Mouse (Mus musculus) limb, embryonic 12.5 days (tissue): ENCODE measurements around the gene Nup210. TPM values are rescaled to one million over a fixed set of nuclear protein-coding genes. Genes with fewer than 3 reads are reported as not detected.

Experiments
- ATAC-seq: fragments of 200-750 bp; cut with Nextera tagmentation; 2 replicates; pipeline ENCODE4 v1.8.0; 2017; ENCODE audit warnings: low read depth, moderate TSS enrichment; ENCODE audit not compliant: insufficient number of reproducible peaks, insufficient read depth, low FRiP score, low TSS enrichment
- H3K27ac ChIP-seq: fragments of 300-500 bp; sonication (generic); 2 replicates; pipeline ENCODE4 v1.5.1; 2016; ENCODE audit warnings: mild to moderate bottlenecking, moderate library complexity
- H3K27me3 ChIP-seq: fragments of 300-500 bp; sonication (generic); 2 replicates; pipeline ENCODE4 v1.6.1; 2016; ENCODE audit warnings: mild to moderate bottlenecking, moderate library complexity
- H3K36me3 ChIP-seq: fragments of 300-500 bp; sonication (generic); 2 replicates; pipeline ENCODE4 v1.6.1; 2016; ENCODE audit warnings: mild to moderate bottlenecking, moderate library complexity
- H3K4me1 ChIP-seq: fragments of 300-500 bp; sonication (generic); replicated peaks from 2 replicates; pipeline ENCODE4 v1.6.1; 2016
- H3K4me2 ChIP-seq: fragments of 300-500 bp; sonication (generic); 2 replicates; pipeline ENCODE4 v1.6.1; 2016; ENCODE audit warnings: mild to moderate bottlenecking, moderate library complexity
- H3K4me3 ChIP-seq: fragments of 300-500 bp; sonication (generic); replicated peaks from 2 replicates; pipeline ENCODE4 v1.5.1; 2016; ENCODE audit warnings: mild to moderate bottlenecking
- H3K9ac ChIP-seq: fragments of 300-500 bp; sonication (generic); replicated peaks from 2 replicates; pipeline ENCODE4 v1.6.1; 2016; ENCODE audit warnings: mild to moderate bottlenecking, moderate library complexity
- H3K9me3 ChIP-seq: fragments of 300-500 bp; sonication (generic); 2 replicates; pipeline ENCODE4 v1.6.1; 2016; ENCODE audit warnings: mild to moderate bottlenecking, moderate library complexity
- WGBS: fragments of 180-500 bp; shearing (Covaris S2); methylation state at CpG from one replicate; pipeline ENCODE4 v1.1.7; 2016; 5-methylcytosine and 5-hydroxymethylcytosine counted together
- polyA plus RNA-seq: library from polyadenylated mRNA; unstranded; fragments of >200 nt; fragmentation: Nextera tagmentation; extraction: Ambion mirVana; gene quantifications from 2 replicates; pipeline ENCODE4 v1.2.1, GENCODE M21; 2016

Nup210 gene
- polyA plus RNA-seq, 1 experiment from 2014 or later: 5.4 TPM

DNA sequence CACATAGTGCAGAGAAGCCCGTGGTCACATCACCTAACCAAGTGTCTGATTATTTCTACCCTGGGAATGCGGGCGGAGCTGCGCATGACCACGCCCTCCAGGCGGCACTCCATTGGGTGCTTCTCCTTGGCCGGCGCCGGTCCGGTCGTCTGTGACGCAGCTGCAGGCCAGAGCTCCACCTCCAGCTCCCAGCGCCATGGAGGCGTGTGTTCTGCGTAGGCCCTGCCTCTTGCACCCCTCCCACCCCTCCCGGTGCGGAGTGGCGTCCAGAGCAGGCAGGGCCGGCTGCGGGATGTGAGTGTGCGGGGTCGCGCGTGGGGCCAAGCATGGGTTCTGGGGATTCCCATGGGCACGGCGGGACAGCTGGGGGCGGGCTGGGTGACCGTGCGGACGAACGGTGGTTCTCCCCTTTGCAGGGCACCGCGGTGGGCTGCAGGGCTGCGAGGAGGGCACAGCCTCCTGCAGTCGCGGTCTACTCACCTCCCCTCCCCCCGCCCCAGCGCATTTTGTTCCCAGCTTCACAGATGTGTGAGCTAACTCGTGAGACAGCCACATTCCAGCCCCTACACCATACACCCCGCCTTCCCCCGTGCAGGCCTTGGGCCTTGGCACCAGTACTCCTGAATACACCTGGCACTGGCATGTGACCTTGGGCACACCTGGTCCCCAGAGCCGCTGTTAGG, 40.1 kb upstream of the Nup210 start, which contains the start of gene Hdac11:
Gene Hdac11 (plus strand): TSS at position 112 of the 683 bp plus-strand sequence.
- peak within 1 kb of the TSS; percentile 93 for H3K27ac ChIP-seq
- peak within 1 kb of the TSS; percentile 77 for H3K4me2 ChIP-seq
- H3K4me3 ChIP-seq: peak within 1 kb of the TSS; percentile 65
- ATAC-seq: peak; percentile 93
- H3K36me3 ChIP-seq: peaks cover 8% of the 10 kb centered on the region; the same call in 1 of the 2 replicates
- under 1% methylated on average over 42 of the region's 42 CpGs for WGBS
- no peaks in the 10 kb centered on the region for H3K9me3 ChIP-seq
- no peaks in the 10 kb centered on the region for H3K27me3 ChIP-seq
- peak within 1 kb of the TSS; percentile 71 for H3K9ac ChIP-seq
- peaks cover 64% of the 10 kb centered on the region for H3K4me1 ChIP-seq

DNA sequence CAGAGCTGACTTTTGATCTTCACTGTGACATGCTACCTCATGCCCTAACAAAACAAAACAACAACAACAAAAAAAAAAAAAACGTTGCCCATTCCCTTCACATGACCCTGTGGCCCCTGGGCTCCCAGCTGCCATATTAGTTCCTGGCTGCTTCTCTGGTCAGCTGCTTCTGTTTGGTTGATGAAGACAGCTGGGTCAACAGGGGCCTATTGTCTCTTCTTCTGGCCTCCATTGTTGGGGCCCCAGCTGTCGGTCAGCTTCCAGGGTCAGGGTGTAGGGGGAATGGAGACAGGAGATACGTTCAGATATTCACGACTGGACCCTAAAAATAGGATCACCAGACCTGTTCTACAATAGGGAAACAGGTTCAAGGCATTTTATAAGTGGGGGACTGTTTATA, 39.4 kb upstream of the Nup210 start:
- peak overlapping the region; percentile 93; the same call in 1 of the 2 replicates for H3K27ac ChIP-seq
- peak overlapping the region; percentile 77 for H3K4me2 ChIP-seq
- WGBS: 28% methylated on average over 4 of the region's 4 CpGs
- H3K9ac ChIP-seq: no peak overlapping the region
- peaks cover 8% of the 10 kb centered on the region; the same call in 1 of the 2 replicates for H3K36me3 ChIP-seq
- peak overlapping the region; percentile 65 for H3K4me3 ChIP-seq
- peaks cover 62% of the 10 kb centered on the region for H3K4me1 ChIP-seq
- no peaks in the 10 kb centered on the region for H3K27me3 ChIP-seq
- H3K9me3 ChIP-seq: no peaks in the 10 kb centered on the region
- ATAC-seq: no peak

DNA sequence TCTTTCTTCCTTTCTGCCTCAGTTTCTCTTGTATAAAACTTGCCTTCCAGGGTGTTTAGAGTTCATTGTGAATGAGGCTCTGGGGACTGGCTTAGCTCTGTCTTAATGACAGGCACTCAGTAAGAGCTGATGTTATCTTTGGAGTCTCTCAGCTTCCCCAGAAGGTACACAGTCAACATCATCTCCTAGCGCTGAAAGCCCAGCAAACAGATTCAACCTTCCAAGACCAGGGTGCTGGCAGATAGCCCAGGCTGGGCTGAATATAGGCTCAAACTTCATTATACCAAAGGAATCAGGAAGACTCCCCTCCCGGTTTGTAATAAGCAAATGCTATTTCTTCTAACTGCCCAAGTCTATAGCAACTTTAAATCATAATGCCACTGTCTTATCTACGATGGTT, 38.7 kb upstream of the Nup210 start:
- peaks cover 54% of the 10 kb centered on the region for H3K4me1 ChIP-seq
- 77% methylated on average over 3 of the region's 3 CpGs for WGBS
- H3K27ac ChIP-seq: no peak overlapping the region

DNA sequence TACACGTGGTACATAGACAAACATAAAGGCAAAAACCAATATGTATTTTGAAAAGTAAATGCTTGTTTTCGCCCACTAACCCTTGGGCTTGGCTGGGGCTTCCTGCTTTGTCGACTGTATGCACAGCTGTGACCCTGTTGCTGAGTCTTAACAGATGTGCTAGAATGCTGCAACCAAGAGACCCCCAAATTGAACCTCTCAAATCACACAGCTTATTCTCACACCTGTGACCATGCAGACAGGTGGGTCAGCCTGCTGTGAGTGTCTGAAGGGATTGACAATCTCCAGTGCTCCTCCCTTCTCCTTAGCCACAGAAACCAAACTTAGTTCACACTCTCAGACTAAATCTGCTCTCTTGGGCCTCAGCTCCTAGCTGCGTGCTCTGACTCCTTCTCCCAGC, 38.1 kb upstream of the Nup210 start:
- Histone ChIP-seq H3K9ac (no peak overlapping the region), H3K4me1 (peaks cover 48% of the 10 kb centered on the region)

More for the DNA sequence above, 38.7 kb upstream of the Nup210 start:
- no peak overlapping the region for H3K4me2 ChIP-seq
- H3K9ac ChIP-seq: no peak overlapping the region
- H3K27me3 ChIP-seq: no peaks in the 10 kb centered on the region
- H3K36me3 ChIP-seq: peaks cover 8% of the 10 kb centered on the region; the same call in 1 of the 2 replicates
- H3K4me3 ChIP-seq: no peak overlapping the region
- ATAC-seq: no peak
- H3K9me3 ChIP-seq: 0 out of 2 replicates have a peak, but pooled peaks cover 3% of the 10 kb centered on the region

DNA sequence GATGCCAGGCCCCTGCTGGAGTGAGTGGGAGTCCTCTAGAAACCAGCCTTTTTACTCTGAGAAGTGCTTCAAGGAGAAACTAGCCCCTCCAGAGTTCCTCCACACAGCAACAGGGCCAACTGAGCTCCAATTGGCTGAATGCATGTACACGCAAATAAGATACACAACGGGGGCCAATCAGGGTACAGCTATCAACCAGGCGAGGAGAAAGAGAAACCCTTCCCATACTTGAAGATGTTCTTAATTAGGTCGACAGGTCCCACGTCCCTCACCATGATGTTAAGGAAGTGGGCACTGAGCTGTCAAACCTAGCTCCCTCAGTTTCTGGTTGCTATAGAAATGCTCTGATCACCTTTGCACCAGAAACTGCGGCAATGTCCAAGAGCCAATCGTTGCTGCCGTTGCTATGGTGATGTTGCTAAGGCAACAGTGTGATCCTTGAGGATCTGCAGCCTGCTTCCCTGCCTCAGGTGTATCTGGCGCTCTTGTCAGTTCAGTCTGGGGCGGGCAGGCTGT, 37.0 kb upstream of the Nup210 start:
- Histone ChIP-seq H3K4me3 (peak overlapping the region; percentile 32), H3K4me2 (peak overlapping the region; percentile 54), H3K4me1 (peaks cover 38% of the 10 kb centered on the region), H3K27ac (peak overlapping the region; percentile 64), H3K36me3 (peaks cover under 1% of the 10 kb centered on the region; the same call in 1 of the 2 replicates), H3K9me3 (0 out of 2 replicates have a peak, but pooled peaks cover 3% of the 10 kb centered on the region), H3K27me3 (no peaks in the 10 kb centered on the region), H3K9ac (no peak overlapping the region)
- peak; percentile 14; the same call in 1 of the 2 replicates for ATAC-seq
- WGBS: 4% methylated on average over 10 of the region's 10 CpGs

More for the DNA sequence above, 38.1 kb upstream of the Nup210 start:
- Histone ChIP-seq H3K4me2 (no peak overlapping the region), H3K27me3 (no peaks in the 10 kb centered on the region), H3K4me3 (no peak overlapping the region), H3K36me3 (peaks cover 8% of the 10 kb centered on the region; the same call in 1 of the 2 replicates), H3K9me3 (0 out of 2 replicates have a peak, but pooled peaks cover 3% of the 10 kb centered on the region), H3K27ac (no peak overlapping the region)
- ATAC-seq: no peak
- WGBS: 50% methylated on average over 4 of the region's 4 CpGs

DNA sequence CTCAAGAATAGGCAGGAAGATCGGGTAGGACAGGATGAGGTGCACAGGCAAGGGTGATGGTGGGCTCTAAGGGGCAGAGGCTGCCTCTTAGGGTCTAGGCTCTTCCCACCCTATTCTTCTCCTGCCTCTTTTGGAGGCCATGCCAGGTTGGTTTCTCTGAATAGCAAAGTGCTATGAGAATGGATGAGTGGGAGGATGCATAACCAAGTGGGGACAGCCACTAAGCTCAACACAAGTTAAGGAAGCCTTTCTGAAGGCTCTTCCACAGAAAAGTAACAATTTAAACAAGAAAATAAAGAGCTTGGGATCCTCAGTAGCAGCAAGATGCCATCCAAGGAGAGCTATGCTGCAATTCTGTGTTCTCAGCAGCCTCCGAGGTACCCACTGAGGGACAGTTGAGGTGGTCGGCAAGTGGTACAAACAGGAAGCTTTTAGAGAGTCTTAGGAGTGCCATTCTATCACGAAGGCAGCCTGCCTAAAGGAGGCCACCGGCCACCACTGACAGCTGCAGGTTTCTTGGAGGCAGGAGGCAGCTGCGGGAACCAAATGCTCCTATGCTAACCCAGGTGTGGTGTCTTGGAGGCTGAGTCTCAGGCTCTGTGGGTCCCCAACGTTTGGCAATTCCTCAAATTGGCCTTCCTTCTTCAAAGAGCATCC, 36.4 kb upstream of the Nup210 start:
- Histone ChIP-seq H3K9me3 (0 out of 2 replicates have a peak, but pooled peaks cover 3% of the 10 kb centered on the region), H3K36me3 (no peaks in the 10 kb centered on the region), H3K4me1 (peaks cover 32% of the 10 kb centered on the region), H3K4me2 (peak overlapping the region; percentile 54), H3K27me3 (no peaks in the 10 kb centered on the region), H3K4me3 (0 out of 2 replicates have a peak overlapping the region, but pooled peaks have one; percentile 32), H3K9ac (no peak overlapping the region), H3K27ac (peak overlapping the region; percentile 64)
- no peak for ATAC-seq
- 34% methylated on average over 7 of the region's 7 CpGs for WGBS

DNA sequence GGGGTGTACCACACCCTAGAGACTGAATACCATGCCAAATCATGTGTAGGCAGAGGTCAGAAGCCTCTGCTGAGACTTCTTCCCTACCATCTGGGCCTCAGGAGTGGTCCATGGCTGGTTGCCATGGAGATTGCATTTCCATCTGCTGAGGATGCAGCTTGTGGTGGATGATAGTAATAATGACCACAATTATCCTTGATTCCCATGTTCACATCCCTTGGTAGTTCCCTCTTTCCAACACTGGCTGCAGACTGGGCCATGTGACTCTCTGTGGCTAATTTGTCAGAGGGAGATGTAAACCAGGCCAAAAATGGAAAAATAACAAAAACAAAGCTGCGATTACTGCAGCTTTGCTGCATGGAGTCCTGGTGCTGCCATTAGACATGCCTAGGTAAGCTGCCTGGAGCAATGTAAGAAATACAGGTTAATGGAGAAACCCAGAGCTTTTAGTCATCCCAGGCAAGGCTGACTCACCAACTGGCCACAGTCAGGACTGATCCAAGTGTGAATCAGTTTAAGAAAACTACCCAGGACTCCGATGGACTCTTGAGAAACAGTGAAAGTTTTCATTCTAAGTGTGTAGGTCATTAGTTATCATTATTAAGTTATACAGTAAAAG, 30.6 kb upstream of the Nup210 start:
- ATAC-seq: no peak
- Histone ChIP-seq H3K4me1 (peaks cover 12% of the 10 kb centered on the region), H3K27ac (no peak overlapping the region), H3K9me3 (0 out of 2 replicates have a peak, but pooled peaks cover 3% of the 10 kb centered on the region), H3K27me3 (no peaks in the 10 kb centered on the region), H3K4me3 (no peak overlapping the region), H3K4me2 (no peak overlapping the region), H3K36me3 (no peaks in the 10 kb centered on the region), H3K9ac (no peak overlapping the region)
- 89% methylated on average over 2 of the region's 2 CpGs for WGBS

DNA sequence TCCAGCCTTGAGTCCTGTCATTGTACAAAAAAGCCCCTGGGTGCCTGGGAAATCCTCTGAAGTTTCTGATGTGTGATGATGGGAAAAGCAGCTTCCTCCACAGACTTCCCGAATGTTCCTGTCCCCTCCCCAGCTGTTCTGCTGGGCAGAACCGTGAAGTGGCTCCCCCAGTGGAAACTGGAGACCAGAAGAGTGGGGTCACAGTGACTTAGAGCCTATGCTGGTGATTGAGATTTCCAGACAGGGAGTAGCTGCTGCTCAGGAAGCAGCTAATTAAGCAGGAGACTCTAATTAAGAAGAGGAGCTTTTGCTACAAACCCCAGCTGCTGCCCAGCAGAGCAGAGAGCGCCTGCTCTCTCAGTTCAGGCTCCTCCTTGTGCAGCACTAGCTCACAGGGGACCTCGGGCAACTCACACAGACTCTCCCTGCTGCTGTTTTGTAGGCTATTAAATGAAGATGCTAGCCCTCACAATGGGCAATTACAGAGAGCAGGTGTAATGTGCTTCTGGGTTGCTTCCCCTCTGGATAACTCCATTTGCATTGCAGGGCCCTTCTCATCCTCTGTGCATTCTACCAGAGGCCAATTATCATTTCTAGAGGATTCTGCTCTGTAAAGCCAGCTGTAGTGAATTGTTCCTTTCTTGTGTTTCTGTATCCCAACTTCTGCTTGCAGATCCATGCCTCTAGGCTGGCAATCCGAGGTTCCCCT, 30.0 kb upstream of the Nup210 start:
- Histone ChIP-seq H3K36me3 (no peaks in the 10 kb centered on the region), H3K4me2 (no peak overlapping the region), H3K27ac (0 out of 2 replicates have a peak overlapping the region, but pooled peaks have one; percentile 4), H3K4me1 (peaks cover 12% of the 10 kb centered on the region), H3K9ac (0 out of 2 replicates have a peak overlapping the region, but pooled peaks have one; percentile 4), H3K4me3 (no peak overlapping the region), H3K27me3 (no peaks in the 10 kb centered on the region), H3K9me3 (0 out of 2 replicates have a peak, but pooled peaks cover 3% of the 10 kb centered on the region)
- WGBS: 22% methylated on average over 5 of the region's 5 CpGs
- no peak for ATAC-seq

DNA sequence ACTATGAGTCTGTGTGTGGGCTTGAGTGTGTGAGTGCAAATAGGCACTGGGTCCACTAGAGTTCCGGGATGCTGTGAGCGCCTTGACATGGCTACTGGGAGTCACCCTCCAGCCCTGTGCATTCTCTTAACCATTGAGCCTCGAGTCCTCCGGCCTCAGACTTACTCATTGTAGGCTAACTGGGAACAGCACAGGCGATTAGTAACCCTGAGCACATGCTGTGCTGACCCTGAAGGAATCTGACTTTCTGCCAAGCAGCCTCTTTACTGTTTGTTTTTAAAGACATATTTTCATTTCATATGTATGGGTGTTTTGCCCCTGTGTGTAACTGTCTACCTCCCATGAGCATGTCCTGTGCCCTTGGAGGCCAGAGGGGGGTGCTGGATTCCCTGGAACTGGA, 28.9 kb upstream of the Nup210 start:
- H3K27me3 ChIP-seq: no peaks in the 10 kb centered on the region
- H3K27ac ChIP-seq: no peak overlapping the region
- no peak for ATAC-seq
- peaks cover 12% of the 10 kb centered on the region for H3K4me1 ChIP-seq
- no peaks in the 10 kb centered on the region for H3K9me3 ChIP-seq
- no peak overlapping the region for H3K9ac ChIP-seq
- 76% methylated on average over 5 of the region's 5 CpGs for WGBS
- no peak overlapping the region for H3K4me2 ChIP-seq
- H3K36me3 ChIP-seq: no peaks in the 10 kb centered on the region
- H3K4me3 ChIP-seq: no peak overlapping the region

DNA sequence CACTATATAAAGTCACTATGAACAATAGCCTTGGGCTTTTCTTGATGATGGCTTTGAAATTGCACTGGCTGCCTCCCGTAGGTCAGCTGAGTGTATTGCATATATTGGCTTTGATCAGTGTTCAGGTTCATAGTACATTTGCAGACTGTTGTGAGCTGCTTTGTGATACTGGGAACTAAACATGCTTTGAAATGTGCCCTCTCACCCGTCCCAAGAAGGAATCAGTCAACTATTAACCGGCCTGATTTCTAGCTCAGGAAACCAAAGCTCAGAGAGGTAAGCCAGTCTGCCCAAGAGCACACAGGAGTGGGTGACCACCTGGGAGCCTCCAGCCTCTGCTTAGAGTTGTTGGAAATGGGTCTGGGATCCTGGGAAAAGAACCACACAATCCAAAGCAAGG, 28.4 kb upstream of the Nup210 start:
- 76% methylated on average over 3 of the region's 3 CpGs for WGBS

More for the DNA sequence above, 28.4 kb upstream of the Nup210 start:
- Histone ChIP-seq H3K9ac (no peak overlapping the region), H3K27ac (no peak overlapping the region), H3K4me3 (no peak overlapping the region), H3K4me2 (no peak overlapping the region), H3K27me3 (no peaks in the 10 kb centered on the region), H3K9me3 (no peaks in the 10 kb centered on the region), H3K36me3 (no peaks in the 10 kb centered on the region), H3K4me1 (peaks cover 12% of the 10 kb centered on the region)
- no peak for ATAC-seq
